Mouse (Mus musculus): ENCODE data around the gene Hpca.

The Hpca gene

DNA sequence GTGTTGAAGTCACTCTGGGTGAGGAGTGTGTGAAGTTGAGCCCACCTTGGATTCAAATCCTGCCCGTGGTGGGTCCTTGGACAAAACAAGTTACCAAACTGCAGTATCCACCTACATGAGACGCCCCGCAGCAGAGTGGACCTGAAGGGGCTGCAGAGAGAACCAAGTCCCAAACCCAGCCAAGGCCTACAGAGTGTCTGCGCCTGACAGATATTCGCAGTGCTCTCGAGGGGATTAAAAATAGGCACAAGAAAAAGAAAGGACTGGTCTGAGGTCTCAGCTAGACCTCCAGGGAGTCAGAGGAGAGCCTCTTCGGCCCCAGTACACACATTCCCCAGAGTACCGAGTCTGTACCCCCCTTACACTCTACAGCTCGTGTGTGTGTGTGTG lies 14.3 kb upstream of the Hpca start:
- no peak for DNase-seq (ENCODE audit: low read depth, low spot score)

DNA sequence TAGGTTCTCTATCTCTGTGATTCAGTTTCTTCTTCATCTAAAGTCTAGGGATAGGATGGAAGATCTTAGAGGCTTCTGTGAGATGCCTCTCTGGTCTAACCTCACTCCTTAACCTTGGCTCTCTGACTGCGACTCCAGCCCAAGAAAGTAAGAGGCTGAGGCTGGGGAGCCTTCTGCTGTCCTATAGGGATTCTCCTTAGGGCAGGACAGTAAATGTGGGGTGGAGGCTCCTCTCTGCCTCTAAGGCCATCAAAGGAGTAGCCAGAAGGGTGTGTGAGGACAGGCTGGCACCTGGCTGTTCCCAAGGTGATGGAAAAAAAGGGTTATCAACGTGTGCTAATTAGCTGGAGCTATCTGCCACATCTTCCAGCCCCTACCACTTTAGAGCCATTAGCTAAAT lies 13.8 kb upstream of the Hpca start:
- no peak for DNase-seq (ENCODE audit: low read depth, low spot score)

DNA sequence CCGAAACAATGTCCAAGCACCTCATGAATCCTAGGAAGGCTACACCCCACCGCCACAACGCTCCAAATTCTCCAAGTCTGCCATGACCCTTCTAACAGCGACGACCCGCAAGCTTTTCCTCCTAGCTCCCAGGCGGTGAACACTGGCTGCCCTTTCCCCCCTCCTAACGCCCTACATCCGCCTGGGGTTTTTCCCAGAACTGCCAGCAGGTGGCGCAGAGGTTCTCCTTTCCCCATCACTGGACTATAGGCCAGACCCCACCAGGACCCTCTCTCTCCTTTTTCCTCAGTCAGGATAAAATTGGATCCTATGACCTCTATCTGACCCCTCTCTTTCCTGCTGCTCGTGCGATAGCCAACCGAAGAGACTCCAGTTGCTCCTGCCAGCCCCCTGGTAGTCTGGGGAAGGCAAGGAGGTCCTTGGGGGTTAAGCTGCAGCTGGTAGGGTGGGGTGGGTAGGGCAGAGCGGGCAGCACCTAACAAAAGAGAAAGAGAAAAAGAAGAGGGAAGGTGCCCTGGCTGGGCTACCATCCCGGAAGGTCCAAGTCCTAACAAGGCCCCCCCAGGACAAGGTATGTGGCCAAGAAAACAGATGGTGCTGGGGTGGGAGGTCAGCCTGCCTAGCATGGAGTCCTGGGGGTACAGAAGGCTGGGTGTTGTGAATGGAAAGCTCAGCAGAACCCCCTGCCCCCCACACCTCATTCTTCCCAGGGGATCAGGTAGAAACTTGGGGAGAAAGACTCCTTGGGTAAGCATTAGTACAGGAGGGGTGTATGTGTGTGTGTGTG lies 13.2 kb upstream of the Hpca start:
- peak; percentile 85 for DNase-seq (ENCODE audit: low read depth, low spot score)

DNA sequence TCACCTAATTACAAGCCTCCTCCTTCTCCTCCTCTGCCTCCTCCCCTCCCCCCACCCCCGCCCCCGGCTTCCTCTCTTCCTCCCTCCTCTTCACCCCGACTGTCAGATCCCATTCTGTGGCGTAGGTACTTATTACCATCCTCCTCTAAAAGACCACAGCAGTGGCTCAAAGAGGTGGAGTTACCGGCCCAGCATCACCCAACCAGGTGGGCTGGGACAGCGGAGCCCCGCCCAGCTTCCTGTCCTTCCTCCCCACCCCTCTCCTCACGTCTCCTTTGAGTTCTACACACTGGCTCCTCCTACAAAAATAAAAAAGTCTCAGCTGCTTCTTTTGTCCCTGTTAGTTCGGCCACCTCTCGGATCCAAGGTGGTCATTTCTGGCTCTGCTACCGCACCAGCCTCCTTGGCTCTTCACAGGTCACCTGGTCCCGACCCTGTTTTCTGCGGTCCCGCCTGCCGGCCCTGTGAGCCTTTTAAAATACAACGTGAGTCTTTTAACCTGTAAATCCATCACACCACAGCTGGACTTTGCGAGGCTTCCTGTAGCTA lies 9.0 kb upstream of the Hpca start:
- peak; percentile 92 for DNase-seq (ENCODE audit: low read depth, low spot score)

DNA sequence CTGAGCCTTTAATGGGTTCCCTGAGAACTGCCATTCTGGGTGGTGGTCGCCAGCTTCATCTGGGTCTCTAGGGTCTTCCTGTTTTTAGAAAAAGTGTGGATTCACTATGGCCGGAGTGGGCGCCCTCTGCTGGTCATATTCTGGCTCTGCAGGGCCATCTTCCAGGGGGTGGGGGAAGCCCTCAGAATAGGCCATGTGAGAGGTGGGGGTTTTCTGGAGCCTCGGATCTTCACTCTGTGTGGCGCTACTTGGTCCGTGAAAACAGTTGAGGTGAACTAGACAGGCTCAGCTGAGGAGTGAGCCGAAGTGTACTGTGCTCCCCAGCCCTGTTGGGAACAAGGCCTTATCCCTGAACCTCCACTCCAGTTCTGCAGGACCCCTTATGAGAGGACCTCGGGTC lies 8.3 kb upstream of the Hpca start:
- DNase-seq (ENCODE audit: low read depth, low spot score): peak; percentile 67

DNA sequence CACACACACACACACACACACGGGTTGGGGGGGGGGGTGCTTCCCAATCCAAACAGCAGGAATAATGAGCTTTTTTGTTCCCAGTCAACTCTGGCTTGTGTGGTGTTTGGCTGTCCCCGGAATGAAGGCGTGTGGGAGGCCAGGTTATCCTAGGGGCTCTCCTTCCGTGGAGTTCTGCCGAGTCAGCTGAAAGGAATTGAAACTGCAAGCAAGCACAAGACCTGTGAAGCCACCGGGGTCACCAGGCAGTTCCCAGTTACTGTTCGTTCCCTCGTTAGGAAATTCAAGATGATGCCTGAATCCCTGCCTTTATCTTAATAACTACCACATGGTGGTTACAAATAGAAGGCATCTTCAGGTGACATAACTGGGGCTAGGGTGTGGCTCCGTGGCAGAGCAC lies 7.6 kb upstream of the Hpca start:
- no peak for DNase-seq (ENCODE audit: low read depth, low spot score)

DNA sequence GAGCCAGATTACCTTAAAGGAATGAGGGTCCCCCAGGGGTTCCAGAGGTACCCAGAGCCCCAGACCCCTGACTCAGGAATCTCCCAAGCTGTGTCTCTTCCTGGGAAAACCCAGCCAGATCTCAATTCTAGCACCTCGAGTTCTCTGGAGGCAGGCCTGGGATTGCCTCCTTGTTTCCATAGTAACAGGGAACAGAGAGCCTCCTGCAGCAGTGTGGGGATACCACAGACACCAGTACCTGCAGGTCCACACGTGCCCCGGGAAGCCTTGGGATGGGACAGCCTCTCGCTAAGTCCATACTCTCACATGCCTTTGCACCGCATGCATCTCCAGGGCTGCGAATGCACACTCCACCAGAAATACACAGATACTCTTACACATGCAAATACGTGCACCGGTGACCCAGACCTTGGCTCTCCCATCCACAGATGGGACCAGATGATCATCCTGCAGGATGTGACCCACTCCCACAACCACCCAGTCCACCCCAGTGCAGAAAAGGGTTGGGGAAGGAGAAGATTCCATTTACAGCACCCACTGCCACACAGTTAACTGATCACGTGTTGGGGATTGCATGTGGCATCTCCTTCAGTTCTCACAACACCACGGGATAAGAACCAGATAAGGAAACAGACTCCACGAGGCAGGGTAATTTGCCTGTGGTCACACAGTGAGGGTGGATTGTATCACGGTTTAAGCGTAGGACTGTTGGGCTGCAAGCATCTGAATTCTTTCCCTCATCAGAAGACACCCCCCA lies 6.9 kb upstream of the Hpca start:
- DNase-seq (ENCODE audit: low read depth, low spot score): no peak

DNA sequence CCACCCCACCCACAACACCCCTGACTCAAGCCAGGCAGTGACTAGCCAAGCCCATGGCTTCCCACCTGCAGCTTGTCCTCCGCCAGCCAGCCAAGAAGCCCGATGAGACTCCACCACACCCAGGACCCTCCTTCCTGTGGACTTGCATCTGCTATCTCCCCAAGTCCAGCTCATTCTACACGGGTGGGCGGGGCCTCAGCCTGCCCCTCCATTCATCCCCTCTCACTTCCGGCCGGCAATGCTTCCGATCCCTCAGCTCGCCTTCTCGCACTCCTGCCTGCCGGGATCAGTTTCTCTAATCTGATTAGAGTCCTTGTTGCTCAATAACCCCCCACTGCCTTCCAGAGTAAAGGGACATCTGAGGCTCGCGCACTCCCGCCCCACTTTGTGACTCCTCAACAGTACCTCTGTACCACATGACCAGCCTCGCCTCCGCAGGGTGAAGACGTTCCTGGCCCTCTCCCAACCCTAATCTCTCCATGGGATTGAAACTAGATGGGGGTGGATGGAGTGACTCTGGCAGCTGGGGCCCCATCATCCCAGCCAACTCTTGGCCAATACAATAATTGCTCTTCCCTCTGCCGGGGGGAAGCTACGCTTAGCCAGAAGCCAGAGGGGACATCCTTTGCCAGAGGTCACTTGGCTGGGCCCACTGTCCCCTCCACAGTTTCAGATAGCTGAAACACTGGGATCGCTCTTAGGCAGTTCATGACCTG lies 4.1 kb upstream of the Hpca start:
- peak; percentile 38 for DNase-seq (ENCODE audit: low read depth, low spot score)

DNA sequence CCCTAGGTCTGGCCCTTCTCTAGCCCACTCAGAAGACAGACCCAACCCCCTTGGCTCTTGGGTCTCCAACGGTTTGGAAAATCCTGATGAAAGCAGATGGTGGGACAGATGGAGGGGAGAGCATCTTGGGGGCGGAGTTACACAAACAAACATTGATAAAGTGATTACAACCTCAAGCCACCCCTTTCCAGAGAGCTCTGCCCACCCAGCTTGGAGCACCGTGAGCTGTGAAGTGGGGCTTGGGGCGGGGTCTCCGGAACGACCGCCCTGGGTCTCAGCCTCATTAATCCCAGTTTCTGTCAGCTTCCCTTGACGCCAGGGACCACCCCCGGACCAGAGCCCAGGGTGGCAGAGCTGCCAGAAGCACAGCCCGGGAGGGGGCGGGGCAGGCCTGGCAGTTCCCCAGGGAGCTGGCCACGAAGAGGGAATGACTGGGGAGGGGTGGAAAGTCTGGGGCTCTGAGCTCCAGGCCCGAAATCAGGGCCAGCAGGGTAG lies 2.9 kb upstream of the Hpca start:
- no peak for DNase-seq (ENCODE audit: low read depth, low spot score)

DNA sequence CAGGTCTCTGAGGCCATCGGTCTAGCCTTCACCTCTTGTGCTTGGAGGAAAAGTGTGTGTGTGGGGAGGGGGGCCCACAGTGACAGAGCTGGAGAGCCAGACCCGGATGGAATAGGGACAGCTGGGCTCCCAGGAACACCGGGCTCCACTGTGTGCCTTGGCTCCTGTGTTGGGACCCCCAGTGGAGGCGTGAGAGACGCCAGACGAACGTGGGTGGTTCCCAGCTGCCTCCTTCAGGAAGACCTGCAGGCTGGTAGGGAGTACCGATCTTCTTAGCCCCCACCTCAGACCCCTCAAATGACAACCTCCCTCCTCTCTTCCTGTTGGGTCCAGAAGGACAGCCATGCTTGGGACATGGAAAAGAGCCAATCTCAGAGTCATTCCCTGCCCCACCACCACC lies 883 bp upstream of the Hpca start:
- no peak for DNase-seq (ENCODE audit: low read depth, low spot score)

DNA sequence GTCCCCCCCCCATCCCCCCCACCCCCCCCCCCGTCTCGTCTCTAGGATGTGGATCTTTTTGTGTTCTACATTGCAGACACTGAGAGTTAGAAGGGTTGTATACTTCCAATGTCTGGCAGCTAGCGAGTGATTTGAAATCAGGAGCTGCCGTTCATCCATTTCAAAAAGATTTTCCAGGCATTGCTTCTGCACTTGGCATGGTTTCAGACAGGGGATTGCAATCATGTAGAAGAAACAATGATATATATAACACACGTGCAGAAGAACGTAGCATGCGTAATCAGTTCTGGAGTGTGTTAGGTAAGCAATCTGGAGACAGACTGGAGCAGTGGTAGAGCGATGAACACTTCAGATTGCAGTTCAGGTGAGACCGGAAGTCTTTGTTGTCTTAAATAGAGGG lies 271 bp upstream of the Hpca start:
- DNase-seq (ENCODE audit: low read depth, low spot score): no peak

DNA sequence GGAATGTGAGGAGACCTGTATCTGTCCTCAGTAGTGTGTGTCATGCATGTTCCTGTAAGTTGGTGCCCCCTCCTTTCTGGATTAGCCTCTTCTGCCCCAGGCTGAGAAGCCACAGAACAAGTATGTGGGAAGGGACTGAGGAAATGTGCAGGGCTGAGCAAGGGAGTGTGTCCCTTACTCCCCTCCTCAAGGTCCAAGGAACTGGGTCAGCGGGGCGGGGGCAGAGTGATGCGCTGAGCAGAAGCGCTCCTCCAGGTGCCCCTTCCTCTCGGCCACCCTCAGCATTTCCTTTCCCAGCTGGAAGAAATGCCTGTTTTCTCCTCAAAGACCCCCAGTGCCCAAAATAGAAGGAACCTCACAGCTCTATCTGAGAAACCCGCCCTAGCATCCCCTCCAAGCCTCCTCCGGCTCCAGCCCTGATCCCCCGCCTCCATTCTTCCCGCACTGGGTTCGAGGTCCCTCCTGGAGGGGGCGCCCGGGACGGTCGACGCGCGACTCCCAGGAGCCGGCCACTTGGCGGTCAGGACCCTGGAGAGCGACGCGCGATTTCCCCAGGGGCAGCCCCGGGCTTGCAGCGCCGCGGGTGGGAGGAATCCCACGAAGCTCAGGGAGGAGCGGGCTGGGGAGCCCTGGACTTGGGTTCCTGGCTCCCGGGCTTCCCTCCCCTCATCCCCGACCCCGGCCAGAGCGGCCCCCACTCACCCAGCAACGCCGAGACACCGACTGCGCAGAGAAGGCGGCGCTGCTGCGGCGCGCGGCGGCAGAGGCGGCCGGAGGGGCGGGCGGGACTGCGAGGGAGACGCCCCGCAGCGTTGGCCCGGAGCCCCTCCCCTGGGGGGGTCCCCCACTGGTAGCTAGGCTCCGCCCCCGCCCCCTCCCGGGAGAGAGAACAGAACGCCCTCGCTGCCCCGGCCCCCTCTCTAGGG lies 1.1 kb downstream of the Hpca start:
- peak; percentile 81 for DNase-seq (ENCODE audit: low read depth, low spot score)

DNA sequence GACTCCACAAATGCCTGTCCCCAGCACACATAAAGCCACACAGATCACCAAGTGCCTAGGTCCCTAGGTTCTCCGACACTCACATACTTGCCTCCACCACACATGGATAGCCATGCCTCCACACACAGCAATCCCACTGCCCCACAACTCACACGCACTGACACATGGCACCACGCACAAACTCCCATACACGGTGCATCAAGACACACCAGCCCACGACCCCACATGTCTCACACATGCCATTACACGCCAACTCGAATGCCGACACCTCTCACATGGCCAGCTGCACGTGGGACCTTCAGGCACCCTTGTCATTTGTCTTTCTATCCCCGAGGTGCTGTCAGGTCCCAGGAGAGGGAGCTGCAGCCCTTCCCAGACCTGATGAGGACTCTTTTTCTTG lies 2.1 kb downstream of the Hpca start:
- DNase-seq (ENCODE audit: low read depth, low spot score): no peak

DNA sequence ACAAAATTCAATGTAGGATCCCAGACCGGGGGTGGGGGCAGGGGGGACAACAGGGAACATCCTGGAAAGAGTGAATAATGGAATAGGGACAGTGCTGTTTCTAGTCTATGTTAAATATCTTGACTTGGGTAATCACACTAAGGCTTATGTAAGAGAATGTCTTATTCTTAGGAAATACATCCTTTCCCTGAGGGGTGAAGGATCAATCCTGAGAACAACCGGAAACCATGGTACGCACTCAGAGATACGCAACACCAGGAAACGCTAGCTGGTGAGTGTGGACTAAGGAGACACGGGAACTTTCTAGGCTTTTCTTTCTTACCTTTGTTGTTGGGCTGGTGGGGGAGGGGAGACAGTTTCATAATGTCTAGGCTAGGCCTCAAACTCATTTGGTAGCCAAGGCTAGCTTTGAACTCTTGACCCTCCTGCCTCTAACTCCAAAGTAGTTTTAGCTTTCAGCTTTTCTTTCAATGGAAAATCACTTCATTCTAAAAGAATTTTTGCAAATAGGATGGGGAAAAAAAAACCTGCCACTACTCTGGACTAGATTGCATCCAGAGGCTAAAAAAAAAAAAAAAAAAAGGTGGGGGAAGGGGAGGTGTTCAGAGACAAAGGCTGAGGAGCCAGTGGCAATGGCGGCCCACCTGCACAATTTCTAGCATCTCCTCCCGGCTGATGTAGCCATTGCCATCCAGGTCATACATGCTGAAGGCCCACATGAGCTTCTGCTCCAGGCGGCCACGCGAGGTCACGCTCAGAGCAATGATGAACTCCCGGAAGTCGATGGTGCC lies 3.9 kb downstream of the Hpca start:
- DNase-seq (ENCODE audit: low read depth, low spot score): no peak

DNA sequence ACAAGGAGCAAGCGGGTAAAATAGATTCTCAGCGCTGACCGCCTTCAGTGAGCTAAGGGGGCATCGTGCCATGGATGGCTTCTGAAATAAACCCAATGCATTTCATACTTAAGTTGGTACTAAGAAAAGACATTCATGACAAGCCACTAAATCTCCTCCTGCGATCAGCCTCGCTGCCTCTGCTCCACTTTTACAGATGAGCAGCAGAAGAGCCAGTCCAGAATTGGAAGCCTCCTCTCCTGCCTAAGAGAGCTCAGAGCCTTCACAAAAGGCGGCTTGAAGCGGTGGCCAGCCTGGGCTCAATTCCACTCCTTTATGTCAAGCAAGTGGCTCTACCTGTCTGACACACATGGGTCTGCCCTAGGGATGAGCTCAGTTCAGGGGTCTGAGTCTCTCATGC lies 5.1 kb downstream of the Hpca start:
- no peak for DNase-seq (ENCODE audit: low read depth, low spot score)

DNA sequence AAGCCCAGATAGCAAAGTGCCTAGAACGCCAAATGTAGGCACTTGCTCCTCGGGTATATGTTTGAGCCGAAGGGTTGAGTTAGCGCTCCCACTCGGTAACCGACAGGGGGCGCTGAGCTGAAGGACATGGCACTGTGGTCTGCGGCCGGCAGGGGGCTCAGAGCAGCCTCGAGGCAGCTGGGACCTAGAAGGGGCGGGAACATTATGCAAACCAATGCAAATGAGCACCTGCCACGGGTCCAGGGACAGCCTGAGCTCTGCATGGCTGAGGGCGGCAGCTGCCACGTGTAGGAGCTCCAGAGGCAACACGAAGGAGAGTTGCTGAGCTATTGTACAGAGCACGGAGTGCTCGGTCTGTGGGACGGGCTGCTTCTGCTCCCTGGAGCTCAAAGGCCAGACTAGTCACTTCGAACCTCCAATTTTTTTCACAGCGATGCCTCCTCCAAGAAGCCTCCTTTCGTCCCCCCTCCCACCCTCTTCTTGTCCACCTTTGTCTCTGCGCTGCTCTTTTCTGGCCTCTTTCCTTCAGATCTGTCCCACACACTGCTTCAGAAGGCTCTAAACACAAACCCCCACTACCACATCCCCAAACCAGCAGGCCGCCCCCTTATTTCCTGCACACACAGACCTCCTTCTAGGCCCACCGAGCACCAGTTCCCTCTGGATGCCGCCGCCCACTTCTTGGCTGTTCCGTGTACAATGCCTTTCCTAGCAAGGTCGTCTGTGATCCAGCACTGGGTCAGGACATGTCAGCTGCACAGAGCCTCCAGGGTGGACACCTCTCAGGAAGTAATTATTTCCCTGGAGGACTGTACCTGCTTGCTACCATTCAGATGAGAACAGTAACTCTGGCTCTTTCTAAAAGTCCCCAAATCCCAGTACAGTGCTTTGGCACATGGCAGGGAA lies 8.5 kb downstream of the Hpca start:
- DNase-seq (ENCODE audit: low read depth, low spot score): peak; percentile 98

DNA sequence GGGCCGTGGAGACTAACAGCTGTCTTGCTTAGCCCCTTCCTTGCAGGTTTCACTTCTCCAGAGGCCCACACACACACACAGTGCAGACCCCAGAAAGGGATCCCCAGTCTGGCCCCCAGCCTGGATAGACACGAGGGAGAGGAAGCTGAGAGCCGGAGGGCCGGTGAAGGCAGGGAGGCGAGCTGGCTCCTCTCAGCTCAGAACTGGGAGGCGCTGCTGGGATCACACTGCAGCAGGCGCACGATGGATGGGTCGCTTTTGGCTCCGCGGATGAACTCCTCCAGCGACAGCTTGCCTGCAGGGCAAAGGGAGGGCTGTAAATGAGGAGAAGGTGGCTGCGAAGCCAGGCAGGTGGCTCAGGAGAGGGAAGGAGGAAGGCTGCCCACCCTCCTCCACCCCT lies 9.6 kb downstream of the Hpca start:
- no peak for DNase-seq (ENCODE audit: low read depth, low spot score)

DNA sequence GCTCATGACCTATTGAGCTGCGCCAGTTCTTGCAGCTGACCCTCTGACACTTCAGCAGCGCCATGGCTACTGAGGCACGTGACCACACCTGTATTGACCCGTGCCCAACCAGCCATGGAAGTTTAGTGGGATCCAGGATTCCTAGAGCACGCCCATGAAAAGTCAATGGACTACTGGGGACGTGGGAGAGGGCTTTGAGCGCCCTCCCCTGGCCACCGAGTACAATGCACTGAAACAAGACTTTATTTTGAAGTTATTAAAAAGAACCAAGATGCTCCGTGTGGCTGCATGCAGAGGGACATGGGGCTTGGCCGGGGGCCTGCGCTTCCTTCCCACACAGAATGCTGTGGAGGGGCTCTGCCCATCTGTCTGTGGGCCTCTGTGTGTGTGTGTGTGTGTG lies 10.5 kb downstream of the Hpca start:
- DNase-seq (ENCODE audit: low read depth, low spot score): peak; percentile 62

DNA sequence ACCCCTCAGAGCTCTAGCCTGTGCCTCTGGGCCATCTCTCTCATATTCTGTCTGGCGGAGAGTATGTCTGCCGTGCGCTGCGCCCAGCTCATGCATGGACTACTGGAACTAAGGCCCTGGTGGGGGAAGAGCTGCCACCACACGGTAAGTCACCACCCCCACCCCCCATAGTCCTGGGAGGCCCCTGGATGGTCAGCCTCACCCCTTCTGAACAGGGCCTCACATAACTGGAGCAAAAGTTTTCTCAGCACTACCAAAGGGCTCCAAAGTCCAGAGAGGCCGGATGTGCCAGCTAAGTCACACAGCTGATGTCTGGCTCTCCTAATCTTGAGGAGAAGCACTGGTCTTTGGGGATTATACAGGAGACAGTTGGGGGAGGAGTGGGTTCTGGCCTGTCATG lies 11.0 kb downstream of the Hpca start:
- DNase-seq (ENCODE audit: low read depth, low spot score): no peak
